Mouse (Mus musculus): ENCODE results near the gene Spata2l.

DNA sequence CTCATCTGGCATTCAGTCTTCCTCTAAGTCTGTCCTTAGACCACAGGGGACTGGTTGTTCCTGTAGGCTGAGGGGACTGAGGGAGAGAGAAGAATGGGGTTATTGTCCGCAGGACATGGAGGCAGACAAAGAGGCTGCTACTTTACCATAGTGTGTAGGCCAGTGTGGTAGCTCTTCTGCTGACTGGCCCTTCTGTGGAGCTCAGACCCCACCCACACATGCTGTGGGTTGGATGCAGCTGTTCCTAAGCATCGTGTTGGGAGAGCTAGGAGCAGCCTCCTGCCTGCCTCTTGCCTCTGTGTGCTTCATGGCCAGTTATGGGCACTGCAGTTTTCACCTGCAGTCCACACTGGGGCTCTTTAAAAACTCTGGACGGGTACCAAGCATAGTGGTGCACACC is 21.1 kb upstream of the Spata2l start:
- TF ChIP-seq CTCF (IDR thresholded peaks at IDR 0.05; ENCODE audit: low read depth, low read length) (no peak), POLR2A (IDR thresholded peaks at IDR 0.05; ENCODE audit: insufficient read depth, low read length) (no peak), EP300 (IDR thresholded peaks at IDR 0.05; ENCODE audit: insufficient read depth, low read depth, low read length) (no peak)

Measured in ES-Bruce4 (cell line).